Mouse (Mus musculus) limb, embryonic 10.5 days (tissue): Measurements from ENCODE around the gene Krt35. TPM values are rescaled to one million over a fixed set of nuclear protein-coding genes. Genes with fewer than 3 reads are reported as not detected.

ENCODE experiments used
- DNase-seq: peaks from one replicate; pipeline ENCODE4 v3.0.0-alpha.2; 2017; ENCODE audit warnings: low spot score
- H3K27ac ChIP-seq: fragments of 300-500 bp; sonication (generic); 2 replicates; pipeline ENCODE4 v1.5.1; 2016; ENCODE audit warnings: mild to moderate bottlenecking
- H3K27me3 ChIP-seq: fragments of 300-500 bp; sonication (generic); 2 replicates; pipeline ENCODE4 v1.6.1; 2016; ENCODE audit warnings: low read depth, mild to moderate bottlenecking; ENCODE audit not compliant: poor library complexity, severe bottlenecking
- H3K36me3 ChIP-seq: fragments of 300-500 bp; sonication (generic); 2 replicates; pipeline ENCODE4 v1.6.1; 2016; ENCODE audit warnings: mild to moderate bottlenecking, moderate library complexity
- H3K4me1 ChIP-seq: fragments of 300-500 bp; sonication (generic); 2 replicates; pipeline ENCODE4 v1.6.1; 2016
- H3K4me3 ChIP-seq: fragments of 300-500 bp; sonication (generic); 2 replicates; pipeline ENCODE4 v1.5.1; 2016; ENCODE audit warnings: mild to moderate bottlenecking, moderate library complexity
- H3K9me3 ChIP-seq: fragments of 300-500 bp; sonication (generic); replicated peaks from 2 replicates; pipeline ENCODE4 v1.6.1; 2016; ENCODE audit warnings: mild to moderate bottlenecking
- WGBS: fragments of 180-500 bp; shearing (Covaris S2); methylation state at CpG from one replicate; pipeline ENCODE4 v1.1.7; 2016; 5-methylcytosine and 5-hydroxymethylcytosine counted together
- polyA plus RNA-seq: library from polyadenylated mRNA; unstranded; fragments of >200 nt; fragmentation: Nextera tagmentation; extraction: Ambion mirVana; gene quantifications from 2 replicates; pipeline ENCODE4 v1.2.1, GENCODE M21; 2016

Gene Krt35
- polyA plus RNA-seq, 1 experiment from 2014 or later = 0.08 TPM

GRCm38 (mm10) chr11:100050451-100050850 is 45.6 kb downstream of the Krt35 start, which contains the start of gene Krt31:
TSS of gene Krt31 (minus strand) at chr11:100050551.
- DNase-seq = no peak
- no peaks in the 10 kb centered on the region for H3K36me3 ChIP-seq
- H3K4me3 ChIP-seq = no peak within 1 kb of the TSS
- no peaks in the 10 kb centered on the region for H3K9me3 ChIP-seq
- WGBS = 90% methylated on average over 3 of the region's 3 CpGs
- no peaks in the 10 kb centered on the region for H3K27me3 ChIP-seq
- H3K4me1 ChIP-seq = no peaks in the 10 kb centered on the region
- H3K27ac ChIP-seq = no peak within 1 kb of the TSS

GRCm38 (mm10) chr11:100047193-100047592 is 48.8 kb downstream of the Krt35 start:
- H3K27me3 ChIP-seq = no peaks in the 10 kb centered on the region
- H3K9me3 ChIP-seq = no peaks in the 10 kb centered on the region
- H3K27ac ChIP-seq = no peak overlapping the region
- DNase-seq = no peak
- no peaks in the 10 kb centered on the region for H3K36me3 ChIP-seq
- no peak overlapping the region for H3K4me3 ChIP-seq
- 91% methylated on average over 2 of the region's 2 CpGs for WGBS
- H3K4me1 ChIP-seq = no peaks in the 10 kb centered on the region

GRCm38 (mm10) chr11:100046303-100046866 is 49.7 kb downstream of the Krt35 start:
- no peaks in the 10 kb centered on the region for H3K36me3 ChIP-seq
- no peaks in the 10 kb centered on the region for H3K4me1 ChIP-seq
- DNase-seq = no peak
- no peaks in the 10 kb centered on the region for H3K27me3 ChIP-seq
- H3K4me3 ChIP-seq = no peak overlapping the region
- 84% methylated on average over 6 of the region's 6 CpGs for WGBS
- no peak overlapping the region for H3K27ac ChIP-seq
- no peaks in the 10 kb centered on the region for H3K9me3 ChIP-seq

Other genes with a start within 250 kb of the Krt35 start
- gene Krtap4-16, start 244.6 kb downstream of the Krt35 start, polyA plus RNA-seq = not detected in 2 replicates
- not detected in 2 replicates for gene Gm11568, start 238.3 kb downstream of the Krt35 start, polyA plus RNA-seq
- not detected in 2 replicates for gene Gm11559, start 231.8 kb downstream of the Krt35 start, polyA plus RNA-seq
- not detected in 2 replicates for gene Krtap9-1, start 222.9 kb downstream of the Krt35 start, polyA plus RNA-seq
- not detected in 2 replicates for gene Gm11567, start 217.1 kb downstream of the Krt35 start, polyA plus RNA-seq
- not detected in 2 replicates for gene Krtap31-1, start 188.3 kb downstream of the Krt35 start, polyA plus RNA-seq
- not detected in 2 replicates for gene Gm11565, start 181.5 kb downstream of the Krt35 start, polyA plus RNA-seq
- gene Krtap31-2, start 159.9 kb downstream of the Krt35 start, polyA plus RNA-seq = not detected in 2 replicates
- not detected in 2 replicates for gene Krtap9-5, start 147.8 kb downstream of the Krt35 start, polyA plus RNA-seq
- gene Krtap29-1, start 117.2 kb downstream of the Krt35 start, polyA plus RNA-seq = not detected in 2 replicates
- gene Krtap16-1, start 109.6 kb downstream of the Krt35 start, polyA plus RNA-seq = not detected in 2 replicates
- 0.68 and 0.90 TPM in 2 replicates for gene Krtap17-1, start 102.2 kb downstream of the Krt35 start, polyA plus RNA-seq
- not detected in 2 replicates for gene Krt33a, start 80.0 kb downstream of the Krt35 start, polyA plus RNA-seq
- gene Krt33b, start 66.4 kb downstream of the Krt35 start, polyA plus RNA-seq = not detected in 2 replicates
- gene Krt34, start 54.7 kb downstream of the Krt35 start, polyA plus RNA-seq = not detected in 2 replicates
- not detected in 2 replicates for gene Krt31, start 45.7 kb downstream of the Krt35 start, polyA plus RNA-seq
- not detected in 2 replicates for gene Krt32, start 8.0 kb downstream of the Krt35 start, polyA plus RNA-seq
- gene Krt36, start 9.4 kb upstream of the Krt35 start, polyA plus RNA-seq = not detected in 2 replicates
- not detected in 2 replicates for gene Krt13, start 25.3 kb upstream of the Krt35 start, polyA plus RNA-seq
- 1.6 and 8.4 TPM in 2 replicates for gene Krt15, start 39.7 kb upstream of the Krt35 start, polyA plus RNA-seq
- 11.1 and 13.9 TPM in 2 replicates for gene Krt19, start 52.4 kb upstream of the Krt35 start, polyA plus RNA-seq
- not detected in 2 replicates for gene Krt9, start 97.0 kb upstream of the Krt35 start, polyA plus RNA-seq
- 8.0 and 32.0 TPM in 2 replicates for gene Krt14, start 111.3 kb upstream of the Krt35 start, polyA plus RNA-seq
- gene Krt16, start 152.7 kb upstream of the Krt35 start, polyA plus RNA-seq = not detected in 2 replicates
- gene Krt17, start 164.8 kb upstream of the Krt35 start, polyA plus RNA-seq = 1.3 and 7.6 TPM in 2 replicates
- gene Krt42, start 173.6 kb upstream of the Krt35 start, polyA plus RNA-seq = 0.21 TPM in 1 of 2 replicates, not detected in the other
- gene Eif1, start 223.6 kb upstream of the Krt35 start, polyA plus RNA-seq = 1,486 and 1,565 TPM in 2 replicates
- not detected in 2 replicates for gene Gast, start 238.2 kb upstream of the Krt35 start, polyA plus RNA-seq